Mouse (Mus musculus): Measurements from ENCODE around the gene Hdac7. TPM values are rescaled to one million over a fixed set of nuclear protein-coding genes. Genes with fewer than 3 reads are reported as not detected.

Gene Hdac7
- polyA plus RNA-seq, 1 experiment, result 14.4 TPM

DNA sequence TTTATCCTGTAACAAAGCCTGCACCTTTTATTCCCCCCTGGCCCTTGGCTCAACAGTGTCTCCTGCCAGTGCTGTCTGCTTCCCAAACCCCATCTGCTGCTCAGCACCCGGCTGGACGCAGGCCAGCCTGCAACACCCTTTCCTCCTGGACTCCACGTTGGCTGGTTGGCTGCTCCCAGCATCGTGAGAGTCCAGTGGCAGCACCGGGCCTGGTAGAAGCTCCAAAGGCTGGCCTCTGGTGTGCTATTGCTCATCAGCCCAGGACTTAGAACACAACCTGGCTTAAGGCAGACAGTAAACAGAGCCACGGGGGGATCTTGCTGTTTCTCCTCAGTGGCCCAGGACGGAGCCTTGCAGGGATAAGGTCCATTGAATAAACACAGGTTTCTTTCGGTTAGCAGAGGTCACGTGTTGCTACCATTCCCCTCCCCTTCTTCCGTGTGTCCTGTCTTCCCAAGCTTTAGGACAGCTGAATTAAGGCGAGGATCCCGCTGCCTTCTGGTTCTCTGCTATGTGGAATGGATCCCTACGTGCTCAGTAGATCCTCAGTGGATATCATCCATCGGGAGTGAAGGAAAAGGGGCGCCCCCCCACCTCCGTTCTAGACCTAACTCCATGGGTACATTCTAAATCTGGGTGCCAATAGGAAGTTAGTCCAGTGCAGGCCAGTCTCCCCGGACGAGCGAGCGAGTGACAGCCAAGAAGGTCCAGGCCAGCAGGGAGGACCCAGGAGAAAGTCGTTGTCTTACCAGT is 30.7 kb downstream of the Hdac7 start:
- H3K27ac ChIP-seq (ENCODE audit: insufficient read depth, low read length), result no peak overlapping the region
- no peaks in the 10 kb centered on the region for H3K27me3 ChIP-seq (ENCODE audit: control insufficient read depth, insufficient read depth, low read length, poor library complexity, severe bottlenecking)
- H3K4me3 ChIP-seq (ENCODE audit: low read depth, low read length), result no peak overlapping the region
- no peaks in the 10 kb centered on the region for H3K36me3 ChIP-seq (ENCODE audit: control insufficient read depth, insufficient read depth, low read length, poor library complexity, severe bottlenecking)
- H3K4me1 ChIP-seq (ENCODE audit: control insufficient read depth, insufficient read depth, low read length), result no peaks in the 10 kb centered on the region
- H3K9ac ChIP-seq (ENCODE audit: low read depth, poor library complexity, severe bottlenecking), result no peak overlapping the region
- no peak for TF ChIP-seq POLR2A (IDR thresholded peaks at IDR 0.05; ENCODE audit: insufficient read depth, low read length)
- no peak for TF ChIP-seq EP300 (IDR thresholded peaks at IDR 0.05; ENCODE audit: insufficient read depth, low read depth, low read length)
- TF ChIP-seq CTCF (IDR thresholded peaks at IDR 0.05; ENCODE audit: low read depth, low read length), result no peak
- H3K9me3 ChIP-seq (replicated peaks; ENCODE audit: control insufficient read depth, insufficient read depth, low read length, poor library complexity, severe bottlenecking), result no peaks in the 10 kb centered on the region

DNA sequence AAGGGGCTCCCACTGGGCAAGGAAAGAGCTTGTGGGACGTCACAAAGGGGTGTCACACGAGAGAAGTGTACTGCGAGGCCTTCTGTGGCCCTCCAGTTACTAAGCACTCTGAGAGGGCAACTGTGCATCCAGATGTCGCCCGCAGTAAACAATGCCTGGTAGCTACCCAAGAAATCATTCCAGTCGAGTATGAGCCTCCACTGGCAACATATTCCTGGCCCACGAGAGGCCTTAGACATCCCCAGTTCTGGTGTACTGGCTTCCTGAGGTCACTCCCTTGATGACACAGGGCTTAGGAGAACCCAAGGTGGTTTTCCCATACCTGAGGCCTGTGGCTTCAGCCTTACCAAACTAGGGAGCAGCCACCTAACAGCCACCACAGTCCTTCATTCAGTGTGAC is 31.4 kb downstream of the Hdac7 start:
- no peaks in the 10 kb centered on the region for H3K9me3 ChIP-seq (replicated peaks; ENCODE audit: control insufficient read depth, insufficient read depth, low read length, poor library complexity, severe bottlenecking)
- no peak overlapping the region for H3K9ac ChIP-seq (ENCODE audit: low read depth, poor library complexity, severe bottlenecking)
- TF ChIP-seq EP300 (IDR thresholded peaks at IDR 0.05; ENCODE audit: insufficient read depth, low read depth, low read length) (no peak), CTCF (IDR thresholded peaks at IDR 0.05; ENCODE audit: low read depth, low read length) (no peak), POLR2A (IDR thresholded peaks at IDR 0.05; ENCODE audit: insufficient read depth, low read length) (no peak)
- H3K27ac ChIP-seq (ENCODE audit: insufficient read depth, low read length), result no peak overlapping the region
- no peak overlapping the region for H3K4me3 ChIP-seq (ENCODE audit: low read depth, low read length)
- no peaks in the 10 kb centered on the region for H3K36me3 ChIP-seq (ENCODE audit: control insufficient read depth, insufficient read depth, low read length, poor library complexity, severe bottlenecking)
- no peaks in the 10 kb centered on the region for H3K4me1 ChIP-seq (ENCODE audit: control insufficient read depth, insufficient read depth, low read length)
- no peaks in the 10 kb centered on the region for H3K27me3 ChIP-seq (ENCODE audit: control insufficient read depth, insufficient read depth, low read length, poor library complexity, severe bottlenecking)

DNA sequence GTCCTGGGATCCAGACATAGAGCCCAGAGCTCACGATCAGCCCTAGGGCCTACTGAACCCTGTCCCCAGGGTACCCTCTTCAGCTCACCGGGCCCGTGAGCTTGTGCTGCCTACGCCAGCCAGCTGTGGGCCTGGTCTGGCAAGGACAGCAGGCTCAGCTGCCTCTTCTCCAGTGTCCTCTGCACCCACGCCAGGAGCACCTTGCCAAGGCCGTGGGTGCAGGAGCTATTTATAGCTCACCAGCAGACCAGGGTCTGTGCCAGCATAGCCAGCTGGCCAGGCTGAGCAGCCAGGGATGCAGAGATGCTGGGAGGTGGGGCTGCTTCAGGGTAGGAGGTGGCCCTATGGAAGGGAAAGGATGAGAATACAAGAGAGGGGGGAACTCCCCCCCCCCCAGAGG is 32.2 kb downstream of the Hdac7 start:
- no peaks in the 10 kb centered on the region for H3K4me1 ChIP-seq (ENCODE audit: control insufficient read depth, insufficient read depth, low read length)
- no peak overlapping the region for H3K4me3 ChIP-seq (ENCODE audit: low read depth, low read length)
- no peaks in the 10 kb centered on the region for H3K27me3 ChIP-seq (ENCODE audit: control insufficient read depth, insufficient read depth, low read length, poor library complexity, severe bottlenecking)
- no peak overlapping the region for H3K27ac ChIP-seq (ENCODE audit: insufficient read depth, low read length)
- no peaks in the 10 kb centered on the region for H3K9me3 ChIP-seq (replicated peaks; ENCODE audit: control insufficient read depth, insufficient read depth, low read length, poor library complexity, severe bottlenecking)
- no peak for TF ChIP-seq POLR2A (IDR thresholded peaks at IDR 0.05; ENCODE audit: insufficient read depth, low read length)
- no peak for TF ChIP-seq EP300 (IDR thresholded peaks at IDR 0.05; ENCODE audit: insufficient read depth, low read depth, low read length)
- TF ChIP-seq CTCF (IDR thresholded peaks at IDR 0.05; ENCODE audit: low read depth, low read length), result no peak
- no peak overlapping the region for H3K9ac ChIP-seq (ENCODE audit: low read depth, poor library complexity, severe bottlenecking)
- no peaks in the 10 kb centered on the region for H3K36me3 ChIP-seq (ENCODE audit: control insufficient read depth, insufficient read depth, low read length, poor library complexity, severe bottlenecking)

DNA sequence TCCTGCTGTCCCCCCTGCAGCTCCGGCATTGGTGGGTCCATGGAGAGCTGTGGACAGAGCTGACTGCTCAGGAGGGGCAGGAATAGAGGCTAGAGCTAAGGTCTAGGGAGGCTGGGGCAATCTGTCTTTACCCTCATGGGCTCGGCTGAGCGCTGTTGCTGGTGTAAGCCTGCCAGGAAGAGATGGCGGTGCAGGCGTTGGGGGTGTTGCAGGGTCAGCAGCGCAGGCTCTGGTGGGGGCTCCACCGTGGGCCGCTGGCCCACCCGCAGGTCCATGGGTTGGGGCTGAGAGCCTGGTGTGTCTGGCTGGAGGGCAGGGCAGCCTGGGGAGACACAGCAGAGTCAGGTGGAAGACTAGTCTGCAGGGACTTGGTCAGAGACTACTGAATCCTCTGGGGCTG is 33.0 kb downstream of the Hdac7 start:
- Histone ChIP-seq H3K36me3 (ENCODE audit: control insufficient read depth, insufficient read depth, low read length, poor library complexity, severe bottlenecking) (no peaks in the 10 kb centered on the region), H3K4me1 (ENCODE audit: control insufficient read depth, insufficient read depth, low read length) (no peaks in the 10 kb centered on the region), H3K9ac (ENCODE audit: low read depth, poor library complexity, severe bottlenecking) (no peak overlapping the region), H3K27ac (ENCODE audit: insufficient read depth, low read length) (no peak overlapping the region), H3K4me3 (ENCODE audit: low read depth, low read length) (no peak overlapping the region), H3K9me3 (replicated peaks; ENCODE audit: control insufficient read depth, insufficient read depth, low read length, poor library complexity, severe bottlenecking) (no peaks in the 10 kb centered on the region), H3K27me3 (ENCODE audit: control insufficient read depth, insufficient read depth, low read length, poor library complexity, severe bottlenecking) (no peaks in the 10 kb centered on the region)
- TF ChIP-seq CTCF (IDR thresholded peaks at IDR 0.05; ENCODE audit: low read depth, low read length) (no peak), EP300 (IDR thresholded peaks at IDR 0.05; ENCODE audit: insufficient read depth, low read depth, low read length) (no peak), POLR2A (IDR thresholded peaks at IDR 0.05; ENCODE audit: insufficient read depth, low read length) (no peak)

DNA sequence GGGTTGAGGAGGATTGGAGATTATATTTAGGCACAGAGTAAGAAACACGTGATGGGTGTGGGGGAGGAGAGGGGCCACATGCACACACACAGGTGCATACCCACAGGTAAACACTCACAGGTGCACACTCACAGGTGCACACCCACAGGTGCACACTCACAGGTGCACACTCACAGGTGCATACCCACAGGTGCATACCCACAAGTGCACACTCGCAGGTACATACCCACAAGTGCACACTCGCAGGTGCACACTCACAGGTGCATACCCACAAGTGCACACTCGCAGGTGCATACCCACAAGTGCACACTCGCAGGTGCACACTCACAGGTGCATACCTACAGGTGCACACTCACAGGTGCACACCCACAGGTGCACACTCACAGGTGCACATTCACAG is 33.9 kb downstream of the Hdac7 start:
- Histone ChIP-seq H3K9me3 (replicated peaks; ENCODE audit: control insufficient read depth, insufficient read depth, low read length, poor library complexity, severe bottlenecking) (no peaks in the 10 kb centered on the region), H3K36me3 (ENCODE audit: control insufficient read depth, insufficient read depth, low read length, poor library complexity, severe bottlenecking) (no peaks in the 10 kb centered on the region), H3K27ac (ENCODE audit: insufficient read depth, low read length) (no peak overlapping the region), H3K9ac (ENCODE audit: low read depth, poor library complexity, severe bottlenecking) (no peak overlapping the region), H3K27me3 (ENCODE audit: control insufficient read depth, insufficient read depth, low read length, poor library complexity, severe bottlenecking) (no peaks in the 10 kb centered on the region), H3K4me1 (ENCODE audit: control insufficient read depth, insufficient read depth, low read length) (no peaks in the 10 kb centered on the region), H3K4me3 (ENCODE audit: low read depth, low read length) (no peak overlapping the region)
- no peak for TF ChIP-seq CTCF (IDR thresholded peaks at IDR 0.05; ENCODE audit: low read depth, low read length)
- TF ChIP-seq EP300 (IDR thresholded peaks at IDR 0.05; ENCODE audit: insufficient read depth, low read depth, low read length), result no peak
- no peak for TF ChIP-seq POLR2A (IDR thresholded peaks at IDR 0.05; ENCODE audit: insufficient read depth, low read length)

DNA sequence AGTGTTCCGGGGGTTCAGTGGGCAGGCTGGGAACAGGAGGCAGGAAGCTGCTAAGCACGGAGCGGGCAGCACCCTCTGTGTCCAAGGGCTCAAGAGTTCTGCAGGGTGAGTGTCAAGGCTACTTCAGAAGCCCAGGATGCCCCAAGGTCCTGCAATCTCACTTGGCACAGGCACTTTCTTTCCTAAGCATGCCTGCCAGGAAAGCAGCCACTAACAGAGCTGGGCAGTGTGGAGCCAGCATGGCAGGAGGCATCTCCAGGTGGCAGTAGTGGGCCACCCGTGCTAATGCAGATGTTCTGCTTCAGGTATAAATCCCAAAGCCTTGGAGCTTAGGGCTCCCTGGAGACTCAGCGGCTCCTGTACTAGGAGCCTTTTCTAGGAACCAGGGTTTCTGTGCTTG is 34.4 kb downstream of the Hdac7 start:
- H3K27ac ChIP-seq (ENCODE audit: insufficient read depth, low read length), result no peak overlapping the region
- no peaks in the 10 kb centered on the region for H3K36me3 ChIP-seq (ENCODE audit: control insufficient read depth, insufficient read depth, low read length, poor library complexity, severe bottlenecking)
- no peak overlapping the region for H3K9ac ChIP-seq (ENCODE audit: low read depth, poor library complexity, severe bottlenecking)
- no peaks in the 10 kb centered on the region for H3K9me3 ChIP-seq (replicated peaks; ENCODE audit: control insufficient read depth, insufficient read depth, low read length, poor library complexity, severe bottlenecking)
- H3K27me3 ChIP-seq (ENCODE audit: control insufficient read depth, insufficient read depth, low read length, poor library complexity, severe bottlenecking), result no peaks in the 10 kb centered on the region
- no peaks in the 10 kb centered on the region for H3K4me1 ChIP-seq (ENCODE audit: control insufficient read depth, insufficient read depth, low read length)
- no peak for TF ChIP-seq POLR2A (IDR thresholded peaks at IDR 0.05; ENCODE audit: insufficient read depth, low read length)
- no peak for TF ChIP-seq EP300 (IDR thresholded peaks at IDR 0.05; ENCODE audit: insufficient read depth, low read depth, low read length)
- peak; percentile 24 for TF ChIP-seq CTCF (IDR thresholded peaks at IDR 0.05; ENCODE audit: low read depth, low read length)
- no peak overlapping the region for H3K4me3 ChIP-seq (ENCODE audit: low read depth, low read length)
